Mouse (Mus musculus): ENCODE measurements around the gene Cd22. TPM values are rescaled to one million over a fixed set of nuclear protein-coding genes. Genes with fewer than 3 reads are reported as not detected.

Cd22 gene
- polyA plus RNA-seq, 1 experiment: not detected

GRCm38 (mm10) chr7:30847934-30848333 lies 32.2 kb downstream of the Cd22 start:
- H3K4me3 ChIP-seq (ENCODE audit: low read depth, low read length): no peak overlapping the region
- H3K36me3 ChIP-seq (ENCODE audit: control insufficient read depth, insufficient read depth, low read length, poor library complexity, severe bottlenecking): no peaks in the 10 kb centered on the region
- no peaks in the 10 kb centered on the region for H3K9me3 ChIP-seq (replicated peaks; ENCODE audit: control insufficient read depth, insufficient read depth, low read length, poor library complexity, severe bottlenecking)
- no peak overlapping the region for H3K9ac ChIP-seq (ENCODE audit: low read depth, poor library complexity, severe bottlenecking)
- no peak overlapping the region for H3K27ac ChIP-seq (ENCODE audit: insufficient read depth, low read length)
- no peaks in the 10 kb centered on the region for H3K27me3 ChIP-seq (ENCODE audit: control insufficient read depth, insufficient read depth, low read length, poor library complexity, severe bottlenecking)
- peaks cover 5% of the 10 kb centered on the region for H3K4me1 ChIP-seq (ENCODE audit: control insufficient read depth, insufficient read depth, low read length)
- peak; percentile 50; the same call in 1 of the 2 replicates for TF ChIP-seq EP300 (IDR thresholded peaks at IDR 0.05; ENCODE audit: insufficient read depth, low read depth, low read length)
- TF ChIP-seq CTCF (IDR thresholded peaks at IDR 0.05; ENCODE audit: low read depth, low read length): no peak
- no peak for TF ChIP-seq POLR2A (IDR thresholded peaks at IDR 0.05; ENCODE audit: insufficient read depth, low read length)

- Histone ChIP-seq H3K4me3 (ENCODE audit: low read depth, low read length) (no peak overlapping the region), H3K9me3 (replicated peaks; ENCODE audit: control insufficient read depth, insufficient read depth, low read length, poor library complexity, severe bottlenecking) (no peaks in the 10 kb centered on the region), H3K27ac (ENCODE audit: insufficient read depth, low read length) (no peak overlapping the region), H3K4me1 (ENCODE audit: control insufficient read depth, insufficient read depth, low read length) (peaks cover 5% of the 10 kb centered on the region), H3K36me3 (ENCODE audit: control insufficient read depth, insufficient read depth, low read length, poor library complexity, severe bottlenecking) (no peaks in the 10 kb centered on the region), H3K27me3 (ENCODE audit: control insufficient read depth, insufficient read depth, low read length, poor library complexity, severe bottlenecking) (no peaks in the 10 kb centered on the region), H3K9ac (ENCODE audit: low read depth, poor library complexity, severe bottlenecking) (no peak overlapping the region)
- TF ChIP-seq CTCF (IDR thresholded peaks at IDR 0.05; ENCODE audit: low read depth, low read length) (no peak), POLR2A (IDR thresholded peaks at IDR 0.05; ENCODE audit: insufficient read depth, low read length) (no peak), EP300 (IDR thresholded peaks at IDR 0.05; ENCODE audit: insufficient read depth, low read depth, low read length) (no peak)
Measured at GRCm38 (mm10) chr7:30847386-30847785, 32.8 kb downstream of the Cd22 start.

- TF ChIP-seq POLR2A (IDR thresholded peaks at IDR 0.05; ENCODE audit: insufficient read depth, low read length) (no peak), CTCF (IDR thresholded peaks at IDR 0.05; ENCODE audit: low read depth, low read length) (no peak), EP300 (IDR thresholded peaks at IDR 0.05; ENCODE audit: insufficient read depth, low read depth, low read length) (no peak)
- no peaks in the 10 kb centered on the region for H3K36me3 ChIP-seq (ENCODE audit: control insufficient read depth, insufficient read depth, low read length, poor library complexity, severe bottlenecking)
- H3K4me3 ChIP-seq (ENCODE audit: low read depth, low read length): no peak overlapping the region
- H3K9ac ChIP-seq (ENCODE audit: low read depth, poor library complexity, severe bottlenecking): no peak overlapping the region
- no peaks in the 10 kb centered on the region for H3K9me3 ChIP-seq (replicated peaks; ENCODE audit: control insufficient read depth, insufficient read depth, low read length, poor library complexity, severe bottlenecking)
- H3K27ac ChIP-seq (ENCODE audit: insufficient read depth, low read length): peak overlapping the region; percentile 22
- H3K4me1 ChIP-seq (ENCODE audit: control insufficient read depth, insufficient read depth, low read length): peaks cover 5% of the 10 kb centered on the region
- H3K27me3 ChIP-seq (ENCODE audit: control insufficient read depth, insufficient read depth, low read length, poor library complexity, severe bottlenecking): no peaks in the 10 kb centered on the region
Measured at GRCm38 (mm10) chr7:30846505-30847053, 33.6 kb downstream of the Cd22 start.

- Histone ChIP-seq H3K4me3 (ENCODE audit: low read depth, low read length) (no peak overlapping the region), H3K36me3 (ENCODE audit: control insufficient read depth, insufficient read depth, low read length, poor library complexity, severe bottlenecking) (no peaks in the 10 kb centered on the region), H3K9ac (ENCODE audit: low read depth, poor library complexity, severe bottlenecking) (no peak overlapping the region), H3K4me1 (ENCODE audit: control insufficient read depth, insufficient read depth, low read length) (peaks cover 5% of the 10 kb centered on the region), H3K9me3 (replicated peaks; ENCODE audit: control insufficient read depth, insufficient read depth, low read length, poor library complexity, severe bottlenecking) (no peaks in the 10 kb centered on the region), H3K27me3 (ENCODE audit: control insufficient read depth, insufficient read depth, low read length, poor library complexity, severe bottlenecking) (no peaks in the 10 kb centered on the region), H3K27ac (ENCODE audit: insufficient read depth, low read length) (peak overlapping the region; percentile 82)
- no peak for TF ChIP-seq POLR2A (IDR thresholded peaks at IDR 0.05; ENCODE audit: insufficient read depth, low read length)
- TF ChIP-seq EP300 (IDR thresholded peaks at IDR 0.05; ENCODE audit: insufficient read depth, low read depth, low read length): 0 out of 2 replicates have a peak, but pooled peaks have one; percentile 10
Measured at GRCm38 (mm10) chr7:30844676-30845297, 35.4 kb downstream of the Cd22 start.

- TF ChIP-seq EP300 (IDR thresholded peaks at IDR 0.05; ENCODE audit: insufficient read depth, low read depth, low read length): no peak
- no peak for TF ChIP-seq POLR2A (IDR thresholded peaks at IDR 0.05; ENCODE audit: insufficient read depth, low read length)
- no peak for TF ChIP-seq CTCF (IDR thresholded peaks at IDR 0.05; ENCODE audit: low read depth, low read length)
- H3K27me3 ChIP-seq (ENCODE audit: control insufficient read depth, insufficient read depth, low read length, poor library complexity, severe bottlenecking): no peaks in the 10 kb centered on the region
- H3K27ac ChIP-seq (ENCODE audit: insufficient read depth, low read length): no peak overlapping the region
- no peaks in the 10 kb centered on the region for H3K4me1 ChIP-seq (ENCODE audit: control insufficient read depth, insufficient read depth, low read length)
- no peaks in the 10 kb centered on the region for H3K36me3 ChIP-seq (ENCODE audit: control insufficient read depth, insufficient read depth, low read length, poor library complexity, severe bottlenecking)
- H3K9me3 ChIP-seq (replicated peaks; ENCODE audit: control insufficient read depth, insufficient read depth, low read length, poor library complexity, severe bottlenecking): no peaks in the 10 kb centered on the region
- H3K9ac ChIP-seq (ENCODE audit: low read depth, poor library complexity, severe bottlenecking): no peak overlapping the region
- no peak overlapping the region for H3K4me3 ChIP-seq (ENCODE audit: low read depth, low read length)
Measured at GRCm38 (mm10) chr7:30842092-30842491, 38.0 kb downstream of the Cd22 start.

GRCm38 (mm10) chr7:30841379-30841778 lies 38.8 kb downstream of the Cd22 start:
- TF ChIP-seq POLR2A (IDR thresholded peaks at IDR 0.05; ENCODE audit: insufficient read depth, low read length) (no peak), CTCF (IDR thresholded peaks at IDR 0.05; ENCODE audit: low read depth, low read length) (no peak), EP300 (IDR thresholded peaks at IDR 0.05; ENCODE audit: insufficient read depth, low read depth, low read length) (no peak)
- Histone ChIP-seq H3K27me3 (ENCODE audit: control insufficient read depth, insufficient read depth, low read length, poor library complexity, severe bottlenecking) (no peaks in the 10 kb centered on the region), H3K9me3 (replicated peaks; ENCODE audit: control insufficient read depth, insufficient read depth, low read length, poor library complexity, severe bottlenecking) (no peaks in the 10 kb centered on the region), H3K9ac (ENCODE audit: low read depth, poor library complexity, severe bottlenecking) (no peak overlapping the region), H3K27ac (ENCODE audit: insufficient read depth, low read length) (no peak overlapping the region), H3K4me3 (ENCODE audit: low read depth, low read length) (no peak overlapping the region), H3K4me1 (ENCODE audit: control insufficient read depth, insufficient read depth, low read length) (no peaks in the 10 kb centered on the region), H3K36me3 (ENCODE audit: control insufficient read depth, insufficient read depth, low read length, poor library complexity, severe bottlenecking) (no peaks in the 10 kb centered on the region)

Data from ES-Bruce4 (cell line).